Mouse (Mus musculus) yolk sac, embryonic 10.5 days (tissue): ENCODE data around the gene Chrna9.

Source experiments
- DNase-seq: peaks from one replicate; pipeline ENCODE4 v3.0.0-alpha.2; 2017; ENCODE audit warnings: low spot score

The Chrna9 gene

GRCm38 (mm10) chr5:65919326-65919725, 15.4 kb upstream of the Chrna9 start:
- no peak for DNase-seq

GRCm38 (mm10) chr5:65919904-65920303, 14.8 kb upstream of the Chrna9 start:
- no peak for DNase-seq

GRCm38 (mm10) chr5:65920701-65921426, 13.9 kb upstream of the Chrna9 start:
- DNase-seq: no peak

DNA sequence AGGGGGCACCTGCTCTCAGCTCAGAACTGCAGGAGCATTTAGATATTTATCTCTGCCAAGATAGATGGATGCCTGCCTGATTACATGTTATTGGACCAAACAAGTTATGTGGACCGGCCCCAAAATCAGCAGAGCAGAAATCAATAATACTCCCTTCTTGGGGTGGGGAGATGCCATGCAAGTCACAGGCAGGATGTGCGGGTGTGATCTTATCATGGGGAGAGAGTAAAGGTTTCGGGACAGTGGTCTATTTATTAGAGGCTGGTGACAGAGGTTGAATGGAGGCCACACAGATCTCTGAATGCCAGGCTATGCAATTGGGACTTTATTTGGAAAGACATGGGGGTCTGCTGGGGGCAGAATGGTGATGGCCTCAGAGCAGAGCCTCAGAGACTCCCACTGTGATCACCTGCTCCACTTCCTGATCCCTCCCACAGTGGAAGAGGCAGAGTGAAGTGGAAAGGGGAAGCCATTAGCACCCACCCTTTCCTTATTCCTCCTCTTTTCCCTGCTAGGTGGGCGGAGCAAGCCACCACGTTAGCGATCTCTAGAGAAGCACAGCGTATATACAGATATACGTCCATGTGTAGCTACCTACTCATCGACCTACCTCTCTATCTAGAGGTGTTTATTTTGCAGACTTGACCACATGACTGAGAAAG, 13.1 kb upstream of the Chrna9 start:
- no peak for DNase-seq

- DNase-seq: no peak
These were observed 8.1 kb upstream of the Chrna9 start for GRCm38 (mm10) chr5:65926666-65927065.

- no peak for DNase-seq
These were observed 5.6 kb upstream of the Chrna9 start for GRCm38 (mm10) chr5:65929162-65929561.

DNA sequence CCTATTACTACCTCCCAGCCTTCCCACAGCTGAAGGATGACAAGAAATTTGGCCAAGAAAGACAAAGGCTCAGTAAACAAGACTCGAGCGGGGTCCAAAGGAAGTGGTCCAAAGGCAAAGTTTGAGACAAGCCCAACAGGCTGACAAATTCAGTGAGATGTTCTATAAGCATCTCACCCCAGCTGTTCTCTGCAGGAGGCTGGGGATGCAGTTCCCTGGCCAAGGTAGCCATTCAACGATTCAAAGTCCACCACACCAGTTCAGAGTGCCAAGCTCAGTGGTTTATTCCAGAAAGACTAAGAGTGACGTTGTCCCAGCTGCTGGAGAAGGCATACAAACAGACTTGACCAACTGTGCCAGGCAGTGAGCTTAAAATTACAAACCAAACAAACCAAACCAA, 4.5 kb upstream of the Chrna9 start:
- no peak for DNase-seq

GRCm38 (mm10) chr5:65933258-65933657, 1.5 kb upstream of the Chrna9 start:
- DNase-seq: no peak

- DNase-seq: no peak
These were observed 957 bp upstream of the Chrna9 start for GRCm38 (mm10) chr5:65933764-65934163.

DNA sequence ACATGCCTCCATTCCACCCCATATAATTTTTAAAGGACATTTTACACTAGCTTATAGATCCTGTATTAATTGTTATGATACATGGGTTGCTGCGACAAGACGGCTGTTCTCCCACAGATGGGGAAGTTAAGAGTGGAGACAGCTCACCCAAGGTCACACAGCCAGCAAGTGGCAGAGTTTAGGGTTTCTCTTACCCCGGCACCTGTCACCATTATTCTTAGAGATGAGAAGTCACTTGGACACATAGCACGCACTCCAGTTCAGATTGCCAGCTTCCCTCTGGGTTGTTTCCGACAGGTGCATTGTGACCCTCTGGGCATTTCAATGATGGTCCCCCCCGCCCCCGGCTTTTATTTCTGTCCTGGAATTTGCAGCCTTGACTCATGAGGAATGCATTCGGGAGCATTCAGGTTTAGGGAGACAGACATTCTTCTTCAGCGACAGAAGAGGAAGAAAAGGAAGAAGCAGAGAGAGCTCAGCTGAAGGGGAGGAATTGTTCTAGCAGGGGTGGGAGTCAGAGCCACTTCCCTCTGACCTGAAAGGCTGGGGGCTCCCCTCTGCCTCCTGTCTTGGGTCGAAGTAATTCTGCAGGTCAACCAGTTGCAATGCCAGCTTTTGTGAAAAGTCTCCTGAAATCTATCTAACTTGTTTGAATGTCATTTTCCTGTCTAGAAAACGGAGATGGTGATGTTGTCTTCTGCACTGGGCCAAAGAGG, 2.4 kb downstream of the Chrna9 start:
- no peak for DNase-seq

DNA sequence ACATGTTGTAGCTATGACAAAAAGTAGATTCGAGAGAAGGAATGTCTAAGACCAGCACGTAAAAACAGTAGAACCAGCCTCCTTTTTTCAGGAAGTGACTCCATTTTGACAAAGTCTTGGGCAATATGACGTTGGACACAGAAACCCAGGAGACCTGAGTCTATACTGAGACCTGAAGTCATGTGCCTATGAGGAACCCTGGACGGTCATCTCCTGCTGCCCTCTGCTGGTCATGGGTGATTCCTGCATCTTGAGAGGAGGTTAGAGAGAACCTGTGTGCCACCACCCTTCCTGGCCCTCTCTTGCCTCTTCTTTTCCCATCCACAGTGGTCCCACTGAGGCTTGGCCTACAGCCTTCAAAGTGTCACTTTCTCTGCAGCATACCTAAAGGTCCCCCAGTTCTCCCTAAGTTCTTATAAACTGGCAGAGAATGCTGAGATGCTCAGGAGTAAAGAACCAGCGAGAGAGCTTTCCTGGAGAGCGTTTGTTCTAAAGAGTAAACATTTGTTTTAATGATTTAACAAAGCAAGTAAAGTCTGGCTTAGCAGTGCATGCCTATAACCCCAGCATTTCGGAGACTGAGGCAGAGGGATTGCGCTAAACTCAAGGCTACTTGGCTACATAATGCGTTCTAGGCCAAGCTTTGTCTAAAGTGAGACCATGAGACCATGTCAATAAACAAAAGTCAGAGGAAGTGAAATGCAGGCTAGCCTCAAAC, 3.4 kb downstream of the Chrna9 start:
- peak; percentile 78 for DNase-seq

DNA sequence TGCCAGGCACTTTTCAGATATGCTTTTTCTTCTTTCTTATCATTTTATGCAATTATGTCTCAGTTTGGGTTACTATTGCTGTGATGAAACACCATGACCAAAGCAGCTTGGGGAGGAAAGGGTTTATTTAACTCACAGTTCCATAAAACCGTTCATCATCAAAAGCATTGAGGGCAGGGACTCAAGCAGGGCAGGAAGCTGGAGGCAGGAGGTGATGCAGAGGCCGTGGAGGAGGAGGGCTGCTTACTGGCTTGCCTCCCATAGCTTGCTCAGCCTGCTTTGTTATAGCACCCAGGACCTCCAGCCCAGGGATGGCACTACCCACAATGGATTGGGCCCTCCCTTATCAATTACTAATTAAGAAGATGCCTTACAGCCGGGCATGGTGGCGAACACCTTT, 6.4 kb downstream of the Chrna9 start:
- no peak for DNase-seq

- no peak for DNase-seq
These were observed 15.1 kb downstream of the Chrna9 start for GRCm38 (mm10) chr5:65949822-65950221.

DNA sequence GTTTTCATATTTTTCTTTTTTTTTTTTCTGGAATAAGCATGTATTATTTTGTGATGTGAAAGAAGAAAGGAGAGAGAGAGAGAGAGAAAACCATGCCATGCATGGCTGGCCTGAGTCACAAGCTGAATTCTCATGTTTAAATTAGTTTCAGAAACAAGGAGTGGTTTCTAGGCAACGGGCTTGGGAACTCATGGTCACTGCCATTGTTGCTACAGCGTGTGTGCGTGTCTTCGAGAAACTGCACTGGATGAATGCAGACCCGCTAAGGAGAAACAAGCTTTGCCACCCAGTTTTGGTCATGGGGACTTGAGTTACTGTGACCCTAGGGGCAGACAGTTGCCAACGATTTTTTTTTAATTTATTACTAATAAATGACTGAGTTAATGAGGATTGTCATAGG, 15.5 kb downstream of the Chrna9 start:
- no peak for DNase-seq

DNA sequence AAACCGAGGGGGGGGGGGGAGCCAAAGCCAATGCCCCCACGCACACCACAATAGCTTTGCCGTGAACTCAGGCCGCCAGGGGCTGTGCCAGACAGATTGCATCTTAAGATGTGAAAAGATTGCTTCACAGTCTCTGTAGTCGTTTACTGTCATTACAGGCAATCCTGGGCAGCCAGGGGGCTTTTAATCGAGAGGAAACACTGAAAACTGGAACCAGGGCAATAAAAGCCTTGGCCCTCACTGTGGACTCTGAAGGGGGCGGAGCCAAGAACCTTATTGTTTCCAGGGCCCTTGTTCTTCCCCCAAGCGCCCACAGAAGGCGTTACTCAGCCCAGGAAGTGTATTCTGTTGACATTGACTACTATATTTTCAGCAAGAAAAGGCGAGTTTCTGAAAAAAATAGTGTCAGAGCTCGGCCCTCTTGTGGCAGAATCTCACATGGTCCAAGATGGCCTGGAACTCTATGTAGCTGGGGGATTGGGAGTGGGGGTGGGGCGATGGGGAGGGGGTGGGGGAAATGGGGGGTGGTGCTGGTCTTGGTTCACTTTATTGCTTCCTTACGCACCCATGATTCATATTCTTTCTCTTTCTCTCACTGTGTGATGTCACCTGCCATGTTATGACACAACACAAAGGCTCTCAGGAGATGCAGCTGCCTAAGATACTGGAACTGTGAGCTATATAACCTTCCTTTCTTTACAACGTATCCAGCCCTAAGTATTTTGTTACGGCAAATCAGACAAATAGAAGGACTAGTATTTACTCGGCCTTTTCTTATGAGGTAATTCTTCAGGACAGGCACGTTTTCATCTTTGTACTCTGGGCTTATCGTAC, 16.2 kb downstream of the Chrna9 start:
- DNase-seq: no peak

DNA sequence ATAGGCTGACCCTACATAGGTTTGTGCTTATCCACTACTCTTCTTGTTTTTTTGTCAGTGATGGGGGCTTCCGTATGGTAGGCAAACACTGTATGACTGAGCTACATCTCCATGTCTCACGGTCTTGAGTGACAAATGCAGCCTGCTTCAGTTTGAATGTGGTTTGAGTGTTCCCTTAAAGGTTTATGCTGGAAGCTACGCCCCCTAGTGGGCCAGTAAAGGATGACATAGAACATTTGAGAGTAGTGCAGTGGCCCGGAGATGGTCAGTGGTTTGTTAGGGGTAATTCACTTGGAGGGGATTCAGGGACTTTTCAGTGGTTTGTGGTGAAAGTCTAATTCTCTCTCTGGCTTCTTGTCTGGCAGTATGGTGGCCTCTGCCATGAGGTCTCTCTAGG, 16.8 kb downstream of the Chrna9 start:
- DNase-seq: no peak

- DNase-seq: no peak
These were observed 19.7 kb downstream of the Chrna9 start for GRCm38 (mm10) chr5:65954130-65955080.

DNA sequence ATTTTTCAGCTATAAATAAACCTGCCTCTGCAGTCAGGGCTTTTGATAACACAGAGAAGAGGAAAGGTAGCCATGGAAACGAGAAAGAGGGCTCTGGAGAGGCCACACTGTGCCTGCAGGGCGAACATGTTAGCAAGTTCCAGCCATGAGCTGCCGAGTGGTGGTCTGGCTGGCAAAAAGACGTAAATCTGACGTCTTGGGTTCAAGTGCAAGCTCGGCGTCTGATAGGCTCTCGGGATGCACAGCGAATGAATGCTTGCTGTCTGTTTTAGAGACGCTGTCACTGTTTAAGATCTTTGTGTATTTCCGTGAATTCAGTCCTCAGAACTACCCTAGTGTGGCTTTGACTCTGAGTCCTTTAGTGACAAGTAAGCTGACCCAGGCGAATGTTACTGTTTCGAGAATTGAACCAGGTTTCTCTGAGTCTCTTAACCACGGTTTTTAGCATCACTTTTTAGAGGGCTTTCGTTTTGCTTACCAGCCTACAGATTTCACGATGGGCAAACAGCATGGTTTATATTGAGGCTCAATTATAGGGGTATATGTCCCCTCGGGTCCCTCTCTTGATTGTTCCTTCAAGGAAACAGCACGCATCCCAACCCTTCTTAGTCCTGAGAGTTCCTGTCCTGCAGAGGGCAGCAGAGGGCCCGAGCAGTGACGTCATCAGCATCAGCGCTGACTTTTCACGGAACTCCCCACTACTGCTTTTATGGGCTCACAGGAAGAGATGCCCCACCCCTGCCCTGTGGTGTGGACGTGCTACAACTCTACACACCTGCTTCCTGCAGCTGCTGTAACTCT, 20.8 kb downstream of the Chrna9 start:
- peak; percentile 69 for DNase-seq

- DNase-seq: no peak
These were observed 21.7 kb downstream of the Chrna9 start for GRCm38 (mm10) chr5:65956144-65957008.
